Mouse (Mus musculus): Measurements from ENCODE around the gene Tedc2.
A peak's percentile ranks its signal among the peaks of the same experiment; 100 is the strongest.

Gene Tedc2

GRCm38 (mm10) chr17:24220435-24221411 lies at the start of gene Tedc2:
Gene Tedc2, minus strand, starts transcription at chr17:24220851.
- DNase-seq (ENCODE audit: low spot score in 2 of 2), result peak; percentile 70 to 83

GRCm38 (mm10) chr17:24267133-24267532 lies 46.5 kb upstream of the Tedc2 start:
- no peak for DNase-seq (ENCODE audit: low spot score in 2 of 2)

GRCm38 (mm10) chr17:24264766-24265165 lies 44.1 kb upstream of the Tedc2 start:
- DNase-seq (ENCODE audit: low spot score in 2 of 2), result no peak

- DNase-seq (ENCODE audit: low spot score in 2 of 2), result no peak
Observed at GRCm38 (mm10) chr17:24260516-24260915, 39.9 kb upstream of the Tedc2 start.

- DNase-seq (ENCODE audit: low spot score in 2 of 2), result no peak
Observed at GRCm38 (mm10) chr17:24259702-24260101, 39.1 kb upstream of the Tedc2 start.

- DNase-seq (ENCODE audit: low spot score in 2 of 2), result no peak
Observed at GRCm38 (mm10) chr17:24258981-24259380, 38.3 kb upstream of the Tedc2 start.

- no peak for DNase-seq (ENCODE audit: low spot score in 2 of 2)
Observed at GRCm38 (mm10) chr17:24252329-24252728, 31.7 kb upstream of the Tedc2 start.

- DNase-seq (ENCODE audit: low spot score in 2 of 2), result peak; percentile 79 to 96
Observed at GRCm38 (mm10) chr17:24251320-24252069, 30.8 kb upstream of the Tedc2 start, which contains the start of gene Ccnf. Gene Ccnf, minus strand, starts transcription at chr17:24251484.

- no peak for DNase-seq (ENCODE audit: low spot score in 2 of 2)
Observed at GRCm38 (mm10) chr17:24250988-24251319, 30.3 kb upstream of the Tedc2 start.

- DNase-seq (ENCODE audit: low spot score in 2 of 2), result no peak
Observed at GRCm38 (mm10) chr17:24248641-24249040, 28.0 kb upstream of the Tedc2 start.

GRCm38 (mm10) chr17:24244061-24244460 lies 23.4 kb upstream of the Tedc2 start:
- DNase-seq (ENCODE audit: low spot score in 2 of 2), result no peak

GRCm38 (mm10) chr17:24243311-24243969 lies 22.8 kb upstream of the Tedc2 start:
- DNase-seq (ENCODE audit: low spot score in 2 of 2), result peak in 1 of 2 experiments; percentile 58

GRCm38 (mm10) chr17:24236921-24237320 lies 16.3 kb upstream of the Tedc2 start:
- no peak for DNase-seq (ENCODE audit: low spot score in 2 of 2)

GRCm38 (mm10) chr17:24236479-24236878 lies 15.8 kb upstream of the Tedc2 start:
- DNase-seq (ENCODE audit: low spot score in 2 of 2), result no peak

- DNase-seq (ENCODE audit: low spot score in 2 of 2), result no peak
Observed at GRCm38 (mm10) chr17:24227941-24228340, 7.3 kb upstream of the Tedc2 start.

GRCm38 (mm10) chr17:24226721-24227120 lies 6.1 kb upstream of the Tedc2 start:
- DNase-seq (ENCODE audit: low spot score in 2 of 2), result no peak

- DNase-seq (ENCODE audit: low spot score in 2 of 2), result no peak
Observed at GRCm38 (mm10) chr17:24225851-24226250, 5.2 kb upstream of the Tedc2 start.

GRCm38 (mm10) chr17:24224741-24225140 lies 4.1 kb upstream of the Tedc2 start:
- DNase-seq (ENCODE audit: low spot score in 2 of 2), result no peak

GRCm38 (mm10) chr17:24223513-24223912 lies 2.9 kb upstream of the Tedc2 start:
- no peak for DNase-seq (ENCODE audit: low spot score in 2 of 2)

GRCm38 (mm10) chr17:24222653-24223052 lies 2.0 kb upstream of the Tedc2 start:
- DNase-seq (ENCODE audit: low spot score in 2 of 2), result no peak

GRCm38 (mm10) chr17:24216836-24217235 lies 3.8 kb downstream of the Tedc2 start:
- DNase-seq (ENCODE audit: low spot score in 2 of 2), result no peak

GRCm38 (mm10) chr17:24213186-24213585 lies 7.5 kb downstream of the Tedc2 start:
- no peak for DNase-seq (ENCODE audit: low spot score in 2 of 2)
